In the genomic region with DNA sequence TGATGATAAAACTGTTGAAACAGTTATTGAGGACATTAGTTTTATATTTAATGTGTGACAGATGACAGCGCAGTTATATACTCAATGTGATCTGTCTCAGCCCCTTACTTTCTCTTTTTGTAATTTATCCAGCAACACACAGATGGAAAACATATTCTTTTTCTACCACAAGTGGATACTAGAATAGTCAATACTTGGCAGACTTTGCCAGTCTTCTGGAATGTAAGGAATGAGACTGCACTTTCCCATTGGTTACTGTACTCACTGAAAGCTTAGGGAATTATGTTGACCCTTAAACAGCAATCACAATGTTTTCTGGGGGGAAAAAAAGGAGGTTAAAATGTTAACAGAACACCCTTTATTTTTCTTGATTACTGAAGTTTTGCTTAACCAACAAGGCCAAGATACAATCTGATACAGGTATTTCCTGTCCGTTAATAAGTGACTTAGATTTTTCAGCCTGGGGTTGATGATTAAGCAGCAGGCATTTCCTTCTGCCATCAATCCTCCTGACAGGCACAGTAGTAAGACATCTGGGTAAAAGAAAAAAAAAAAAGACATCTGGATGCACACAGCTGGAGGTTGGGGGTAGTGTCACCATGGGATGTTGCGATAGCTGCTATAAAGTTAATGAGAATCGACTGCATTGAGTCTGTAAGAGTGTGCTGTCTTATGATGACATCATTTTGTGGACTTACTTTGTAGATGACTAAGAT, we compare ENCODE assay signal across 13 mouse cellular contexts.
DNase-seq lines count a peak whose midpoint lies in the region; ATAC-seq and TF ChIP-seq lines count a peak whose summit lies in the region.
"Had no signal": no experiment of that assay in that cellular context is flagged by ENCODE, and none has a peak within 500 bp of the region (broad histone marks: within the 10 kb centered on the region; RNA-seq: fewer than 3 reads in every experiment).

No protein-coding gene starts in this region.

- 0 out of 2 replicates have a peak, but pooled peaks have one; percentile 17 for ATAC-seq in hindbrain, embryonic 13.5 days (ENCODE audit: low FRiP score)
- no peak for ATAC-seq in hindbrain, postnatal 0 days
- ATAC-seq in kidney, embryonic 15.5 days (replicated peaks; ENCODE audit: low FRiP score): peak; percentile 90
- peak; percentile 38; the same call in 1 of the 2 replicates for ATAC-seq in stomach, embryonic 14.5 days (ENCODE audit: insufficient number of reproducible peaks, insufficient read depth, low FRiP score, low read depth)
- ATAC-seq in erythroid progenitor cell, adult 5-6 weeks (replicated peaks; ENCODE audit: low FRiP score, poor library complexity, severe bottlenecking): no peak
- ATAC-seq in hindbrain, embryonic 14.5 days (ENCODE audit: low FRiP score): no peak
- ATAC-seq: CD4-positive, CD25-positive, alpha-beta regulatory T cell, adult 4 months had no signal

- no peak overlapping the region for H3K4me2 ChIP-seq in hindbrain, embryonic 13.5 days
- no peak overlapping the region for H3K4me2 ChIP-seq in hindbrain, postnatal 0 days (ENCODE audit: low read depth, low read length)
- H3K4me2 ChIP-seq in kidney, embryonic 15.5 days: no peak overlapping the region
- H3K4me2 ChIP-seq in stomach, embryonic 14.5 days (replicated peaks; ENCODE audit: low read depth, low read length): no peak overlapping the region
- no peak overlapping the region for H3K4me2 ChIP-seq in hindbrain, embryonic 14.5 days (replicated peaks)
- H3K4me2 ChIP-seq: neural tube, embryonic 13.5 days had no signal

- H3K9ac ChIP-seq in hindbrain, embryonic 13.5 days: no peak overlapping the region
- no peak overlapping the region for H3K9ac ChIP-seq in hindbrain, postnatal 0 days (replicated peaks; ENCODE audit: low read length)
- no peak overlapping the region for H3K9ac ChIP-seq in kidney, embryonic 15.5 days
- no peak overlapping the region for H3K9ac ChIP-seq in stomach, embryonic 14.5 days (replicated peaks; ENCODE audit: low read depth, low read length)
- H3K9ac ChIP-seq in hindbrain, embryonic 14.5 days: no peak overlapping the region
- H3K9ac ChIP-seq: neural tube, embryonic 13.5 days had no signal

- DNase-seq in hindbrain, postnatal 0 days (ENCODE audit: low spot score): no peak
- peak; percentile 57 for DNase-seq in fibroblast of lung, adult 2 months (ENCODE audit: low read depth)
- no peak for DNase-seq in heart, embryonic 10.5 days (ENCODE audit: low spot score)
- no peak for DNase-seq in hindbrain, embryonic 14.5 days (ENCODE audit: low spot score)
- DNase-seq: left cerebral cortex, postnatal 4 days; thymus, postnatal 4 days had no signal

- H3K4me3 ChIP-seq in hindbrain, embryonic 13.5 days: no peak overlapping the region
- H3K4me3 ChIP-seq in hindbrain, postnatal 0 days (ENCODE audit: low read length): no peak overlapping the region
- H3K4me3 ChIP-seq in kidney, embryonic 15.5 days (replicated peaks): no peak overlapping the region
- no peak overlapping the region for H3K4me3 ChIP-seq in stomach, embryonic 14.5 days (ENCODE audit: low read depth, low read length)
- H3K4me3 ChIP-seq in heart, embryonic 10.5 days: no peak overlapping the region
- no peak overlapping the region for H3K4me3 ChIP-seq in hindbrain, embryonic 14.5 days (replicated peaks; ENCODE audit: low read length)
- H3K4me3 ChIP-seq: megakaryocyte, embryonic 14.5 days; neural tube, embryonic 13.5 days had no signal

- H3K4me1 ChIP-seq in hindbrain, embryonic 13.5 days (replicated peaks): no peaks in the 10 kb centered on the region
- H3K4me1 ChIP-seq in hindbrain, postnatal 0 days (ENCODE audit: insufficient read depth, low read length): no peaks in the 10 kb centered on the region
- H3K4me1 ChIP-seq in kidney, embryonic 15.5 days: peaks cover 22% of the 10 kb centered on the region
- H3K4me1 ChIP-seq in stomach, embryonic 14.5 days (ENCODE audit: control insufficient read depth, insufficient read depth, low read length): no peaks in the 10 kb centered on the region
- peaks cover 9% of the 10 kb centered on the region; the same call in 1 of the 2 replicates for H3K4me1 ChIP-seq in heart, embryonic 10.5 days
- no peaks in the 10 kb centered on the region for H3K4me1 ChIP-seq in hindbrain, embryonic 14.5 days (replicated peaks; ENCODE audit: control insufficient read depth, insufficient read depth, low read length)
- H3K4me1 ChIP-seq: megakaryocyte, embryonic 14.5 days; neural tube, embryonic 13.5 days had no signal

- 64% methylated on average over 4 of the region's 4 CpGs for WGBS in hindbrain, embryonic 13.5 days
- 76% methylated on average over 4 of the region's 4 CpGs for WGBS in hindbrain, postnatal 0 days
- WGBS in kidney, embryonic 15.5 days: 36% methylated on average over 4 of the region's 4 CpGs
- 56% methylated on average over 4 of the region's 4 CpGs for WGBS in stomach, embryonic 14.5 days
- 70% methylated on average over 4 of the region's 4 CpGs for WGBS in heart, embryonic 10.5 days
- 67% methylated on average over 4 of the region's 4 CpGs for whole genome bisulfite sequencing in hindbrain, embryonic 14.5 days

- no peaks in the 10 kb centered on the region for H3K36me3 ChIP-seq in hindbrain, embryonic 13.5 days
- H3K36me3 ChIP-seq in hindbrain, postnatal 0 days (ENCODE audit: insufficient read depth, low read length): no peaks in the 10 kb centered on the region
- H3K36me3 ChIP-seq in kidney, embryonic 15.5 days: no peaks in the 10 kb centered on the region
- H3K36me3 ChIP-seq in stomach, embryonic 14.5 days (ENCODE audit: control insufficient read depth, insufficient read depth, low read length): no peaks in the 10 kb centered on the region
- no peaks in the 10 kb centered on the region for H3K36me3 ChIP-seq in heart, embryonic 10.5 days
- no peaks in the 10 kb centered on the region for H3K36me3 ChIP-seq in hindbrain, embryonic 14.5 days (replicated peaks; ENCODE audit: control insufficient read depth, insufficient read depth)
- H3K36me3 ChIP-seq: neural tube, embryonic 13.5 days had no signal

- H3K27ac ChIP-seq in hindbrain, embryonic 13.5 days: no peak overlapping the region
- no peak overlapping the region for H3K27ac ChIP-seq in hindbrain, postnatal 0 days
- H3K27ac ChIP-seq in kidney, embryonic 15.5 days: peak overlapping the region; percentile 61
- H3K27ac ChIP-seq in stomach, embryonic 14.5 days (ENCODE audit: low read length): no peak overlapping the region
- H3K27ac ChIP-seq in heart, embryonic 10.5 days: no peak overlapping the region
- no peak overlapping the region for H3K27ac ChIP-seq in hindbrain, embryonic 14.5 days
- H3K27ac ChIP-seq: neural tube, embryonic 13.5 days had no signal

- no peak for TF ChIP-seq CTCF in hindbrain, postnatal 0 days (IDR thresholded peaks at IDR 0.05; ENCODE audit: low read depth)

- H3K9me3 ChIP-seq in hindbrain, embryonic 13.5 days: no peaks in the 10 kb centered on the region
- H3K9me3 ChIP-seq in hindbrain, postnatal 0 days (ENCODE audit: low read length): no peaks in the 10 kb centered on the region
- H3K9me3 ChIP-seq in kidney, embryonic 15.5 days (replicated peaks): no peaks in the 10 kb centered on the region
- no peaks in the 10 kb centered on the region for H3K9me3 ChIP-seq in stomach, embryonic 14.5 days (ENCODE audit: control insufficient read depth, low read depth, low read length)
- no peaks in the 10 kb centered on the region for H3K9me3 ChIP-seq in heart, embryonic 10.5 days
- no peaks in the 10 kb centered on the region for H3K9me3 ChIP-seq in hindbrain, embryonic 14.5 days (ENCODE audit: control insufficient read depth, low read length)
- H3K9me3 ChIP-seq: megakaryocyte, embryonic 14.5 days; neural tube, embryonic 13.5 days had no signal

- H3K27me3 ChIP-seq in hindbrain, embryonic 13.5 days: no peaks in the 10 kb centered on the region
- H3K27me3 ChIP-seq in hindbrain, postnatal 0 days (ENCODE audit: insufficient read depth, low read length): no peaks in the 10 kb centered on the region
- H3K27me3 ChIP-seq in kidney, embryonic 15.5 days: no peaks in the 10 kb centered on the region
- H3K27me3 ChIP-seq in stomach, embryonic 14.5 days (ENCODE audit: control insufficient read depth, insufficient read depth, low read length): no peaks in the 10 kb centered on the region
- no peaks in the 10 kb centered on the region for H3K27me3 ChIP-seq in heart, embryonic 10.5 days (ENCODE audit: insufficient read depth, poor library complexity, severe bottlenecking)
- H3K27me3 ChIP-seq in hindbrain, embryonic 14.5 days (ENCODE audit: control insufficient read depth, insufficient read depth, low read length): no peaks in the 10 kb centered on the region
- H3K27me3 ChIP-seq: megakaryocyte, embryonic 14.5 days; neural tube, embryonic 13.5 days had no signal

Comparison
In these comparisons a context has a peak if more than half of its experiments do, and no peak if none do; other contexts are left out.
1. ATAC-seq: peak in hindbrain, embryonic 13.5 days (single experiment), kidney, embryonic 15.5 days (single experiment) and stomach, embryonic 14.5 days (single experiment); none in hindbrain, postnatal 0 days (single experiment), erythroid progenitor cell, adult 5-6 weeks (single experiment) and hindbrain, embryonic 14.5 days (single experiment).